Mouse (Mus musculus) cortical plate, adult 2 months (tissue): ENCODE data around the gene Pcsk7.

Experiments
- CTCF ChIP-seq: fragments of 200-500 bp; IDR thresholded peaks from 2 replicates; pipeline ENCODE4 v1.5.1; 2011; ENCODE audit warnings: mild to moderate bottlenecking, control low read depth, low read length; ENCODE audit not compliant: insufficient read depth; ENCODE audit errors: extremely low read depth
- POLR2A ChIP-seq: fragments of 200-500 bp; IDR thresholded peaks from 2 replicates; pipeline ENCODE4 v1.6.1; 2011; ENCODE audit warnings: mild to moderate bottlenecking, low read length, control low read depth; ENCODE audit not compliant: insufficient read depth; ENCODE audit errors: extremely low read depth

DNA sequence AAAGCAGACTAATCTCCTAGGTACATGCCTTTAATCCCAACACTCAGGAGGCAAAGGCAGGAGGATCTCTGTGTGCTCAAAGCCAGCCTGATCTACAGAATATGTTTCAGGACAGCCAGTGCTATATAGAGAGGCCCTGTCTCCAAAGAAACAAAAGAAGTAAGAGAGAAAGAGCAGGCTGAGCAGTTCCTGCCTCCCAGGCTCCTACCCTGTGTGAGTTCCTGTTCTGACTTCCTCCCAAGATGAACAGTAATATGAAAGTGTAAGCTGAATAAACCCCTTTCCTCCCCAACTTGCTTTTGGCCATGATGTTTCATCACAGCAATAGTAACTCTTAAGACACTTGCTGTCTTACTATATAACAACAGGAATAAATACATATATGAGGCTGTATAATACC, 12.6 kb upstream of the Pcsk7 start:
- no peak for TF ChIP-seq POLR2A
- no peak for TF ChIP-seq CTCF
